Mouse (Mus musculus) mature B cell (primary cell): ENCODE measurements around the gene Wdfy3.

Source experiments
- in situ Hi-C: fragments of 300-500 bp; cut with MboI; formaldehyde crosslinking; loops from 2 replicates; pipeline ENCODE4 v1.14.3; 2019

Gene Wdfy3

DNA sequence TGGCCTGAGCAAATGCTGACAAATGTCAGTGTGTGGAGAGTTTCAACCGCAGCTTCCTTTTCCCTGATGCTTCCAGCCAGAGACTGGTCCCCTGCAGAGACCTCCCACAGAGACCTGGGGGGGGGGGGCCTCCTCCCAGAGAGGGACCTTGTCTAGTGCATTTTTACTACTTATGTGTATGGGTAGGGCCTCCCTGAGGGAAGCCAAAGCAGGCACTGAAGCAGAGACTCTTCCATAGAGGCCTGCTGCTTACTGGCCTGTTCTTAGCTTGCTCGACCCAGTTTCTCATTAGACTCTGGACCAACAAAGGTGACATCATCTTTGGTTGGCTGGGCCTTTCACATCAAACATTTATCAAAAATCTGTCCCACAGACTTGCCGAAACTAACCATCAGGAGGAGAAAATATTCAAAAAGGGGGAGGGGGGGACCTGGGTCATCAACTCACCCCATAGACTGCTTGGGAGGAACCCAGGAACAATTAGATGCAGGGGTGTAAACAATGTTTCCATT, 14.5 kb downstream of the Wdfy3 start:
- in situ Hi-C loops, result no loop called here

GRCm38 (mm10) chr5:102054511-102055093, 15.1 kb downstream of the Wdfy3 start:
- in situ Hi-C loops, result no loop called here

DNA sequence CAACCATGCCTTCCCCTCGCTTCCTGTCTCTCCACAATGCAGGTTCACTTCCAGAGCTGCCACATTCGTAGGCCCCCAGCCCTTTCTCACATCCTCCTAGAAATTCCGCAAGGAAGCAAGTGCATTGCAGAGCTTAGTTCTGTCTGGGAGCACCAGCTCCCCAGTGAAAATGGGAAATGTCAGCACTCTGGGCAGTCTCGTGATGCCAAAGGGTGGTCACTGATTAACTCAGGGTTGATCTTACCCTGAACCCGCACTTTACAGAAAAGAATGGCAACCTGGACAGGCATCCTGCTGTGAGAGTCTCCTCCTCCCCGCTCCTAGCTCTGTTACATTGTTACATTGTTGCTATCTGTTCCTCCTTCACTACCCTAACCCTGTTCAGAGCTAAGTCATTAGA, 16.8 kb downstream of the Wdfy3 start:
- in situ Hi-C loops, result no loop called here

DNA sequence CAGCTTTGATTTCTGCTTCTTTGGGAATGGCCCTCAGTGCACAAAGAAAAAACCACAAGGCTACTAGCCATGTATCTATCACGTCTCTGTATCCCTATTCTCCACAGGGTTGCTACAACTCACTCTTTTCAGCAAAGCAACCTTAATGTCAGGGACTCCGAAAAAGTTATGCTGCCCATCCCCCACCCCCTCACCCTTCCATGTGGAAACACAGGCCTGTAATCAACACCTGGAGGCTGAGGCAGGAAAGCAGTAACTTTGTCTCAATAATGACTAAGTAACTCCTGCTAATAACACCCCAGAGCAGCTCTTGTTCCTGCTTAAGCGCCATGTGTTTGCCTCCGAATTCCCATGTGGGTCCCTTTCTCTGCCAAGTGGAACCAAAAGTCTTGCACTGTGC, 17.3 kb downstream of the Wdfy3 start:
- in situ Hi-C loops, result no loop called here

- in situ Hi-C loops, result no loop called here
These were observed 19.0 kb downstream of the Wdfy3 start for GRCm38 (mm10) chr5:102050677-102051076.

- in situ Hi-C loops, result no loop called here
These were observed 21.3 kb downstream of the Wdfy3 start for GRCm38 (mm10) chr5:102048416-102048815.

DNA sequence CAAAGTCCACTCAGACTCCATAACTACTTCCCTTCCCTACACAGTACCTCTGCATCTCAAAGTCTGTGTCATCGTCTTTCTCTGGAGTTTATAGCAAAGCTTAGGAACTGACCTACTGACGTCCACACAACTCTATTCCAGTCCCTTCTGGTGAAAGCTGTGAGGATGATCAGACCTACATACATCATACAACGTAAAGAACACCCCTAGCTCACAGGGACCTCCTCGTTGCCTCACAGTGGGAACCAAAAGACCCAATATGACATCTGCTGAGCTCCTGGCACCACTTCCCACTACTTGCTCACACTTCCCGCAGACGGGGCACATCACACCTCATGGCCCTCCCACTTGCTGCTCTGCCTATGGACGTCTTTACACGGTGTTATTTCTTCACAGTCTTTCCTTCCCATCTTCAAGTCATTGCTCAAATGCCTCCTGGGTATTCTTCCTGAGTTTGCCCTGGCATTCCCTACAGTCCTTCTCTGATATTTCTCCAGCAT, 23.1 kb downstream of the Wdfy3 start:
- in situ Hi-C loops, result no loop called here

DNA sequence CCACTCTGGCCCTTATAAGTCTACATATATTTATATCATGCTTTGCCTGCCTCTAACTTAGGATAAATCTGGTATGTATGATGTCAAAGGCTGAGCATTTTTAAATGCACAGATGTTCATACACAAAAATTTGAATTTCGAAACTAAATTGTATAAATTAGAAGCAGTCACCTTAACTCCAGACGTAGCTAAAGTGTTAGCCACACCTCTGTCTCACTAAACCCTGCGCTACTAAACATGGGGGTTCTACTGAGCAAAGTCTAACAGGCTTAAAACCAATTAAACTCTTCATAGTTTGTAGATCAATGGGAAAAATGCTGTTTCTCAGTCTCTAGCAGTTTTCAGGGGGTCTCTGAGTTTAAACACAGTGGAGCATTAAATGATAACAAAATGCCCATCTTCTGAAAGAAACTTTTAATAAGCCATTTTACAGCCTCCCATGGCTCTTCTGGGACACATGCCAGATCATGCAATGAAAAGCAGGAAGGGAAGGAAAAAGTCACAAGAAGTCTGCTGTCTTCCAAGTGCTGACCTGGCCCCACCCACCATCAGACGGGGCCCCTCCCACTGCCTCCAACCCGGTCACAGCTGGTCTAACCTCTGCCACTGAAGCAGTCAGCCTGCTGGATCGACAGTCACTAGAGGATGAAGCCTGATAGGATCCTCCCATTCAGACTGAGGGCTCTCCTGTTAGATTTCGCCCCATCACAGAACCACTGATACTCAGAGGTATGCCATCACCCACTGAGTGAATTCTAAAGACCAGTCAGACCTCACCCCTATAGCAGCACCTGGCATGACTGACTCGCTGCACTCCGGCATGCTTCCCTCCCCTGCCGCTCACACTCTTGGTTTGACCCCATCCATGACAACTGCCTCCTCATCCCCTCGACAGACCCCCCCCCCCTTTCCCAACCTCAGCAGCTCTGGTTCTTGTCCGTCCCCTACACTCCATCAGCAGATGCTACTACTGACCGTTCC, 23.8 kb downstream of the Wdfy3 start:
- in situ Hi-C loops, result no loop called here

DNA sequence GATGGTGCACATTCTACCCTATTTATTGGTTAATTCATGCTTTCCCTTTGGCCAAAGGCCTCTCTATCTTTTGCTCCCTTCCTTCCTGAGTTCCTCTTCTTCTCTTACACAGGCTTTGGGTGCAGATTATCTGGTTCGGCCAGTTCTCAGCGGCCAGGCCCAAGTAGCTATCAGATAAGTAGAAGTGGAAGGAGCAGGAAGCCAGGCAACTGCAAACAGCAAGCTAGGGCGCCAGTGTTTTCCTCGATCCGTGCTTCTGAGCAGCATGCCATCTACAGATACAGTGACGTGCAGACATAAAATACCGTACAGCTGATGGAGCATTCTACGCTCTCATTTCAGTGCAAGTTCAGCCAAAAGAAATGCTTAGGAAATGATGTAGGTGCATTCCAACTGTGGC, 24.5 kb downstream of the Wdfy3 start:
- in situ Hi-C loops, result no loop called here

GRCm38 (mm10) chr5:102033281-102033680, 36.4 kb downstream of the Wdfy3 start:
- in situ Hi-C loops, result no loop called here

DNA sequence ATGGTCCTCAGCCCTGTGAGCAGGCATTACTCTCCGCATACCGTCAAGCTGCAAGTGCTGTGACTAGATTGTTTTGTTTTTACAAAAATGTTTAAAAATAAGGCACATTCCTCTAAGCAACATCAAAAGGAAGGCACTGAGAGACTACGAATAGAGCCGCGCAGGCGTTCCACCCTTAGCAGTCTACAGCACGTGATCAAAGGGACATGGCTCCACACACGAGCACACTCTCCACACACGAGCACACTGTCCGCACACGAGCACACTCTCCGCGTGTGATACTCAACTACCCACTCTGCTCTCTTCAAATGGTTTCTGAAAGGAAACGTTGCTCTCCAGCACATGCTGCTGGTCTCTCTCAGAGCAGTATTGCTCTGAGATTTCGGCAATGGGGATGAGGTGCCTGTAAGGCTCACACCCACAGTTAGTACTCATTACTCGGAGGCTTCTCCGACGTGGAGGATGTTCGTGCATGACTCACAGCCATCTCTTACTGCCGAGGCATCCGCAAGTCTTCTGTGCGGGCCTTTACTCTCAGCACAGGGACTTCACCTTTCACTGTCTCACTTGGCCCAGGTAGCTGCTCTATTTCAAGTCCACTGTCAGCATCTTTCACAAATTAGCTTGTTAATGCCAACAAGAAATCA, 37.0 kb downstream of the Wdfy3 start:
- in situ Hi-C loops, result no loop called here

DNA sequence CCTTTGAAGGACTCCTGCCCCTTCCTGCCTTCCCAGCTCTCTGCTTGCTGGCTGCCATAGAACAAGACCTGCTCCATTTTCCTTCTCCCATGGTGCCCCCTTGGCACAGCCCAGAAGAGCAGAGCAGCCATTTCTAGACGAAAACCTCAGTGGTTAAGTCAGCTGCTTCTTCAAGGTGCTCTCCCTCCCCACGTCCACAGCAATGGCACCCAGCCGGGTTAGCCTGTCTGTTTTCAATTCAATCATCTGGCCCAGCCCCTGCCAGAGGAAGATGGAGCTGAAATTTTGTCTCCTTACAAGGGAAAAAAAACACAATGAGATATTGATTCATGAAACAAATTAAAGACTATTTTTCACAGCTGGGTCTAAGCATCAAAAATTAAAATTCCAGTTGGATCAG, 37.5 kb downstream of the Wdfy3 start:
- in situ Hi-C loops, result no loop called here

- in situ Hi-C loops, result no loop called here
These were observed 46.3 kb downstream of the Wdfy3 start for GRCm38 (mm10) chr5:102023376-102023775.

DNA sequence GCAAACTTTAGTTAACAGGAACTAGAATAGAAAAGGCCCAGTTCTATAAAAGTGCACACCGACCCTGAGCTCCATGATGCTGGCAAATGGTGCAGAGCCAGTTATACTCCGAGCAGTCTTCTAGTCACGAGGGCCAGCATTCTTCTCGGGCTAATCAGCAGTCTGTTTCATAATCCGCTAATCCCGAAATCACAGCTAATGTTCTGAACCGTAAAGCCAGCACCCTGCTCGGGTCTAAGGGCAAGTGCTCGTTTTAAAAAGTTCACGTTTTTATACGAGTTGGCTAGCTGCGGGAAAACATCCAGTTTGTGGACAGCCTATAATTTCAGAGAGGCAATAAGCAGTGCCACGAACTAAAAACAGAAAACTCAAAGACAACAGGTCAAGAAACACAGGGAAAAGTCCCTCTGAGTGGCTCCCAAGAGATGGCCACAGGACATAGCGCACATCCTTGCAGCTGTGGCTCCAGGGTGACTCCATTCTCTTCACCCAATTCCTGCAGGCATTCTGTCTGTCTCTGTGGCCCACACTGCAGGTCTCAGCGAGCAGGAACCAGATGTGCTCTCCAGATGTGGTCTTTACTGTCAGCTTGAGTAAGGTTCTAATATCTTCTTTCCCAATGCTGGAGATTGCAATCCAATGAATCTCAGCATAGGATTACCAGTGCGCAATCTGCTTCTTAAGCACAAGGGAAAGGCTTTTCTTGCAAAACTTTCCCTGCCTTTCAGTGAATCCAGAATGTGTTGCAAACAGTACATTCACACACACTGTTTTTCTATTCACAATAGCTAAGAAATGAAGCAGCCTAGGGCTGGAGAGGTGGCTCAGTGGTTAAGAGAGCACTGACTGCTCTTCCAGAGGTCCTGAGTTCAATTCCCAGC, 47.5 kb downstream of the Wdfy3 start:
- in situ Hi-C loops, result no loop called here

GRCm38 (mm10) chr5:102014235-102014634, 55.5 kb downstream of the Wdfy3 start:
- in situ Hi-C loops, result no loop called here

DNA sequence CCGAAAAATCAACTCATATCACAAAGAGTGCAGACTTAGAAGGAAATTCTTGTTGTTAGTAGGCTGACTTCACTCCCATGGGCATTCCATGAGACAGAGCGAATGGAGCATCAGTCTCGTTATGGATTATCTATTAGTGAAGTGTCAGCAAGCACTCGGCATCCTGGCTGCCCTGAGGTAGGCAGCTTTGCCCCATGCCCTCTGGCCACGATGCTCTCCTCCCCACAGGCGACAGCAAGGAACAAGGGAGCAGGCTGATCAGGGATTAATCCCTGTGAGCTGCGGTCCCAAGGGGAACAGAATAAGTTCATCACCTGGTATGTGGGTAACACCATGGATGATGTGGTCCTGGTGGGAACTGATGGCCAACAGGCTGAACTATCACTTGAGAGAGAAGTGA, 55.9 kb downstream of the Wdfy3 start:
- in situ Hi-C loops, result no loop called here

DNA sequence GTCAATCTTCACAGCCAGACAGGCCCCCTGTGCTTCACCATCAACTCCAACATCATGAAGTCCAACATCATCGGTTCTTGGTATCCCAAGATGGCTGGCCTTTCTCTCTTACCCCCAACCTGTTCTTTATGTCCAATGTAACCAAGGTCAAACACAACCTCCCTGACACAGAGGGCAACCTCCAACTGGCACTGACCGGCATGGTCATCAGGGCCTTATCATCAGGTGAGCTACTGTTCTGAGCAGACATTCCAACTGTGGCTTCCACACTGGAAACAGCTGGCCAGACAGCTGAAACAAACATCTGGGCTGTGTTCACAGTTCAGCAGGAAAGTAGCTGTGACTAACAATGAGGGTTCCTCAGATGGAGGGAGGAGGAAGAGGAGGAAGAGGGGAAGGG, 58.8 kb downstream of the Wdfy3 start:
- in situ Hi-C loops, result no loop called here

GRCm38 (mm10) chr5:102009606-102010005, 60.1 kb downstream of the Wdfy3 start:
- in situ Hi-C loops, result no loop called here

GRCm38 (mm10) chr5:102008712-102009111, 61.0 kb downstream of the Wdfy3 start:
- in situ Hi-C loops, result no loop called here

DNA sequence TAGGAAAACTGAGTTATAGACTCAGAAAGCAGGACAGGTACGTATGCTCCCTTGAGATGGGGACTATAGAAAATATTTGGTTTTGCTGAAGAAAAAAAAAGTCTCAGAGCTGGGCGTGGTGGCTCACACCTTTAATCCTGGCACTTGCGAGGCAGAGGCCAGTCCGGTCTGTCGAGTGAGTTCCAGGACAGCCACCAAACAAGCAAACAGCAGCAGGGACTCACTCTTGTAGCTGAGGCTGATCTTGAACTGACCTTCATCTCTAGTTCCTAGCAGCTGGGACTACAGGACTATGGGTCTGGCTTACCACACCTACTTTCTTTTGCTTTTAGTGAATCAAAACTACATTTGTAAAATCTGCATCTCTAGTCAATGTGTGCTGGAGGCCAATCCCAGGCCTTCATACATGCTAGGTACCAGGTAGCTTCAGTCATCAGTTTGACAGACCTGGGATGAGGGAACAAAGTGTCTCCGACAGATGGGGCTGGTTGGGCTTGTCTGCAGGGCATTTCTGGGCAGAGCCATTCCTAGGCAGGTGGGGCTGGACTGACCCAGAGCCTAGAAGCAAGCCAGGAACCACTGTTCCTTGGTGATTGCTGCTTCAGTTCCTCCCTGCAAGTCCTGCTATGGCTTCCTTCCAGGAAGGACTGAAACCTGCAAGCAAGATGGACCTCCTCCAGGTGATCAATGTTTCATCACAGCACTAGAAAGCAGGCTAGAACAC, 63.3 kb downstream of the Wdfy3 start:
- in situ Hi-C loops, result no loop called here

DNA sequence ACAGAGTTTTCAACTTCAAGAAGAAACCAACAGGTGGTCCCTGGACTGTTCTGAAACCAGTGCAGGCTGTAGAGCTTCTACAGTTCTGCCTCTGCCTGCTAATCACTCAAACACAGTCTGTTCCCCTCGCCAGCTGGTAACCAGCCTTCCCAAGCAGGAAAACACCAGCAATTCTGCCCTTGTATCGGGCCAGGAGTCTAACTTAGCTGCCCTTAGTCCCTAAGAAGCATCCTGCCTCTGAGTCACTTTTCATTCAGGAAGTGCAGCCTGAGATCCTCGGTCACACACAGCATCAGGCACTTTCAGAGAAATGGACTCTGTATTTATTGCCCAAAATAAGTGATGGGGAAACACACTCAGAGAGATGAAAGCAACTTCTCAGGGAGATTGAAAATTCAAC, 66.3 kb downstream of the Wdfy3 start:
- in situ Hi-C loops, result no loop called here
